In the genomic region with DNA sequence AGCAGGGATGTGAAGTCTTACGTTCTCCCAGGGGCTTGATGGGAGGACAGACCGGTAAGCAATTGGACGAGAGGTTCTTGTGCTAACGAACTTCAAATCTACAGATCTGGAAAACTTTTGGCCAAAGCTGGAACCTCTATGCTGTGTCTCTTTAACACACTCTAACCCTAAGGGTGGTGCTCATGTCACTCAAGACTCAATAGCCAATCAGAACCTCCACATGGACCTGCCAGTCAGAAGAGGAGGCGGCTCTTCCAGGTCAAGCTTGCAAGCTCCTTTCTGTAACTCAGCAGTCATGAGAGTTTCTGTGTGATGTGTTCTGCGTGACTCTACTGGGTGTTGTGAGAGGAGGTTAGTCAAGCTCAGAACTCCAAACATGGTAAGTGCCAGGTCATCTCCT, we compare ENCODE assay signal across 10 mouse cellular contexts. TPM values are rescaled to one million over a fixed set of nuclear protein-coding genes. Genes with fewer than 3 reads are reported as not detected.
"Had no signal": no experiment of that assay in that cellular context is flagged by ENCODE, and none has a peak within 500 bp of the region (broad histone marks: within the 10 kb centered on the region; RNA-seq: fewer than 3 reads in every experiment).

Gm14440 (plus strand) TSS at position 301 of the 400 bp plus-strand sequence.

RNA-seq across cellular contexts. Expression of gene Gm14440, which starts in this region (rescaled TPM):
- total RNA-seq: common myeloid progenitor, adult 5-6 weeks; forebrain, postnatal 0 days had no signal
- polyA plus RNA-seq: cortical plate, adult 2 months; erythroblast, embryonic 14.5 days; forebrain, embryonic 10.5 days; forebrain, embryonic 14.5 days; forebrain, embryonic 15.5 days; forebrain, postnatal 0 days; frontal cortex, adult 2 months; gonadal fat pad, adult 2 months; heart, adult 2 months had no signal
